Mouse (Mus musculus) myocyte (in vitro differentiated cells): Measurements from ENCODE around the gene Tmem107.

ENCODE experiments used
- CEBPB ChIP-seq: IDR thresholded peaks from 2 replicates; pipeline ENCODE4 v1.6.1; 2011; ENCODE audit warnings: mild to moderate bottlenecking, moderate library complexity; ENCODE audit not compliant: poor library complexity, insufficient read depth, severe bottlenecking
- E2F4 ChIP-seq: IDR thresholded peaks from one replicate; pipeline ENCODE4 v1.6.1; 2011; ENCODE audit warnings: mild to moderate bottlenecking, control low read depth, moderate library complexity; ENCODE audit not compliant: insufficient read depth
- MAX ChIP-seq: IDR thresholded peaks from one replicate; pipeline ENCODE4 v1.6.1; 2011; ENCODE audit warnings: low read depth, mild to moderate bottlenecking, control low read depth
- MYOD1 ChIP-seq, 3 experiments: IDR thresholded peaks; one replicate each; pipeline ENCODE4 v1.6.1; 2011; ENCODE audit warnings: control low read depth in 2 of 3, low read depth in 2 of 3, mild to moderate bottlenecking in 2 of 3, moderate library complexity in 1 of 3; ENCODE audit not compliant: insufficient read length in 2 of 3, control insufficient read depth in 1 of 3
- MYOG ChIP-seq, 3 experiments: IDR thresholded peaks; one replicate each; pipeline ENCODE4 v1.6.1; 2011; ENCODE audit warnings: control low read depth in 2 of 3, low read depth in 2 of 3, mild to moderate bottlenecking in 2 of 3; ENCODE audit not compliant: insufficient read length in 2 of 3, control insufficient read depth in 1 of 3, insufficient read depth in 1 of 3
- POLR2A ChIP-seq: IDR thresholded peaks from one replicate; pipeline ENCODE4 v1.6.1; 2011; ENCODE audit warnings: low read depth, mild to moderate bottlenecking, control low read depth, moderate library complexity; ENCODE audit not compliant: insufficient read length
- POLR2AphosphoS2 ChIP-seq: IDR thresholded peaks from one replicate; pipeline ENCODE4 v1.6.1; 2011; ENCODE audit warnings: low read depth, control low read depth; ENCODE audit not compliant: insufficient read length
- REST ChIP-seq: IDR thresholded peaks from one replicate; pipeline ENCODE4 v1.6.1; 2011; ENCODE audit warnings: mild to moderate bottlenecking, control low read depth, moderate library complexity; ENCODE audit not compliant: insufficient read depth, insufficient read length
- SRF ChIP-seq: IDR thresholded peaks from one replicate; pipeline ENCODE4 v1.6.1; 2011; ENCODE audit warnings: low read depth; ENCODE audit not compliant: control insufficient read depth, insufficient read length
- TCF12 ChIP-seq: IDR thresholded peaks from one replicate; pipeline ENCODE4 v1.6.1; 2011; ENCODE audit warnings: mild to moderate bottlenecking, control low read depth; ENCODE audit not compliant: poor library complexity, insufficient read depth, severe bottlenecking
- TCF3 ChIP-seq: IDR thresholded peaks from one replicate; pipeline ENCODE4 v1.6.1; 2011; ENCODE audit warnings: low read depth, control low read depth; ENCODE audit not compliant: insufficient read length
- USF1 ChIP-seq: IDR thresholded peaks from one replicate; pipeline ENCODE4 v1.6.1; 2011; ENCODE audit warnings: low read depth, mild to moderate bottlenecking, control low read depth, moderate library complexity

- no peak for TF ChIP-seq CEBPB
- TF ChIP-seq TCF12: no peak
- no peak for TF ChIP-seq POLR2A
- no peak for TF ChIP-seq MYOG (IDR thresholded peaks at IDR 0.05; ENCODE audit: control insufficient read depth in 1 of 3, insufficient read depth in 1 of 3, insufficient read length in 2 of 3, low read depth in 2 of 3)
- no peak for TF ChIP-seq E2F4
- no peak for TF ChIP-seq MYOD1 (IDR thresholded peaks at IDR 0.05; ENCODE audit: control insufficient read depth in 1 of 3, insufficient read length in 2 of 3, low read depth in 2 of 3)
- TF ChIP-seq USF1: no peak
- no peak for TF ChIP-seq MAX
- no peak for TF ChIP-seq POLR2AphosphoS2
- no peak for TF ChIP-seq REST
- no peak for TF ChIP-seq SRF
- TF ChIP-seq TCF3: no peak
Observed at GRCm38 (mm10) chr11:69077316-69077715, 6.7 kb downstream of the Tmem107 start.
